Mouse (Mus musculus): ENCODE measurements around the gene Lypd5. TPM values are rescaled to one million over a fixed set of nuclear protein-coding genes. Genes with fewer than 3 reads are reported as not detected.

The Lypd5 gene
- not detected in 2 replicates for polyA plus RNA-seq (2014; fragmentation: Nextera tagmentation; extraction: Ambion mirVana)

DNA sequence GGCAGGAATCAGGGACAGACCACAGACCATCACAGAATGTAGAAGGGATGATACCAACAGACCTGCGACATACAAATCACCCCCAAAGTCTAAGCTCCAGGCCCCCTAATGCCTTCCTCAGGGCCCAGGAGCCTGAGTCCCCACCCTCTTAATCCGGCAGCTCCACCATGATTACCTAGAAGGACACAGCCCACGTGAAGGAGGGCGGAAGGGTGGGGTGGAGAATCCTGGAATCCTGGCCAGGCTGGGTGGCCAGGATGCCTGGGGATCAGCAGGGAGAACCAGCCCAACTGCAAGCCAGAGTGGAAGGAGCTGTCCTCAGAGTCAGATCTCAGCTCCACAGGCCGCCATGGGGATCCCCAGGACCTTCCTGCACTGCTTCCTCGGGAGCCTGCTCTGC is at the start of gene Lypd5:
Lypd5 (plus strand) TSS at position 301 of the 400 bp plus-strand sequence.
- no peaks in the 10 kb centered on the region for H3K9me3 ChIP-seq (replicated peaks; ENCODE audit: control insufficient read depth, low read length)
- H3K9ac ChIP-seq (ENCODE audit: low read depth, low read length) = no peak within 1 kb of the TSS
- ATAC-seq (replicated peaks; ENCODE audit: insufficient number of reproducible peaks, low FRiP score, low TSS enrichment) = no peak
- H3K4me1 ChIP-seq (ENCODE audit: control insufficient read depth, insufficient read depth, low read length) = no peaks in the 10 kb centered on the region
- 28% methylated on average over 6 of the region's 6 CpGs for WGBS (ENCODE audit: insufficient replicate concordance)
- H3K36me3 ChIP-seq (ENCODE audit: control insufficient read depth, insufficient read depth, low read length) = no peaks in the 10 kb centered on the region
- peaks cover 13% of the 10 kb centered on the region for H3K27me3 ChIP-seq (ENCODE audit: control insufficient read depth, insufficient read depth, low read length)
- H3K4me2 ChIP-seq = no peak within 1 kb of the TSS
- H3K4me3 ChIP-seq (ENCODE audit: low read depth, low read length) = no peak within 1 kb of the TSS
- H3K27ac ChIP-seq (ENCODE audit: low read depth, low read length) = no peak within 1 kb of the TSS

GRCm38 (mm10) chr7:24299823-24300481 is 49.0 kb upstream of the Lypd5 start:
- Histone ChIP-seq H3K36me3 (ENCODE audit: control insufficient read depth, insufficient read depth, low read length) (peaks cover 16% of the 10 kb centered on the region), H3K4me2 (peak overlapping the region; percentile 93), H3K4me3 (ENCODE audit: low read depth, low read length) (peak overlapping the region; percentile 80), H3K9ac (ENCODE audit: low read depth, low read length) (peak overlapping the region; percentile 63), H3K9me3 (replicated peaks; ENCODE audit: control insufficient read depth, low read length) (no peaks in the 10 kb centered on the region), H3K27ac (ENCODE audit: low read depth, low read length) (no peak overlapping the region), H3K27me3 (ENCODE audit: control insufficient read depth, insufficient read depth, low read length) (no peaks in the 10 kb centered on the region), H3K4me1 (ENCODE audit: control insufficient read depth, insufficient read depth, low read length) (peaks cover 6% of the 10 kb centered on the region; the same call in 1 of the 2 replicates)
- under 1% methylated on average over 18 of the region's 18 CpGs for WGBS (ENCODE audit: insufficient replicate concordance)
- no peak; the same call in 1 of the 2 replicates for ATAC-seq (replicated peaks; ENCODE audit: insufficient number of reproducible peaks, low FRiP score, low TSS enrichment)

DNA sequence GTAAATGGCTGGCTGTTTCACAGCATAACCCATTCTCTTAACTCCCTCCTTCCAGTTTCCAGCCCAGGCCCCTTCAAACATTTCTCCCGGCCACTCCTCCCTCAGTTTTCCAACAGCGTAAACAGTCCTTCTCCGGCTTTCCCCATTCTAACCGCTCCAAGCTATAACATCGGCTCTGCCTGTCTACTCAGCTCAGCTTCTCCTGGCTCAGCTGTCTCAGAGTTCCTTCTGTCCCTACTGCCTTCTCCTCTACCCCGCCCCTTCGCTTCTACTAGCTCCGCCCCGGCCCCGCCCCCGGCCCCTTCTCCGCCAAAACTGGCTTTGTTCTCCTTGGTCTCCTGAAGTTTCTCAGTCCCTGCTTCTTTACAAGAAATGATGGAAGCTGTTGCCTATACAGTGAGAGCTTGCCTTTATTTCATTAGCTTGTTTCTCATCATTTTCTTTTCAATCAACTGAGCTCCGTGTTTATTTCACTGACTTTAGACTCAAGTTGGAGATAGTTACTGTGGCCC is 48.2 kb upstream of the Lypd5 start, which contains the start of gene Zfp61:
Zfp61 (minus strand) TSS at position 462 of the 512 bp plus-strand sequence.
- peak within 1 kb of the TSS; percentile 57; the same call in 1 of the 2 replicates for H3K27ac ChIP-seq (ENCODE audit: low read depth, low read length)
- ATAC-seq (replicated peaks; ENCODE audit: insufficient number of reproducible peaks, low FRiP score, low TSS enrichment) = peak; percentile 71; the same call in 1 of the 2 replicates
- no peaks in the 10 kb centered on the region for H3K27me3 ChIP-seq (ENCODE audit: control insufficient read depth, insufficient read depth, low read length)
- no peaks in the 10 kb centered on the region for H3K9me3 ChIP-seq (replicated peaks; ENCODE audit: control insufficient read depth, low read length)
- H3K4me3 ChIP-seq (ENCODE audit: low read depth, low read length) = peak within 1 kb of the TSS; percentile 80
- H3K4me2 ChIP-seq = peak within 1 kb of the TSS; percentile 93
- H3K4me1 ChIP-seq (ENCODE audit: control insufficient read depth, insufficient read depth, low read length) = peaks cover 6% of the 10 kb centered on the region; the same call in 1 of the 2 replicates
- peak within 1 kb of the TSS; percentile 63 for H3K9ac ChIP-seq (ENCODE audit: low read depth, low read length)
- peaks cover 7% of the 10 kb centered on the region; the same call in 1 of the 2 replicates for H3K36me3 ChIP-seq (ENCODE audit: control insufficient read depth, insufficient read depth, low read length)
- 3% methylated on average over 13 of the region's 13 CpGs for WGBS (ENCODE audit: insufficient replicate concordance)

- no peak for ATAC-seq (replicated peaks; ENCODE audit: insufficient number of reproducible peaks, low FRiP score, low TSS enrichment)
- H3K4me1 ChIP-seq (ENCODE audit: control insufficient read depth, insufficient read depth, low read length) = no peaks in the 10 kb centered on the region; the same call in 1 of the 2 replicates
- H3K27me3 ChIP-seq (ENCODE audit: control insufficient read depth, insufficient read depth, low read length) = no peaks in the 10 kb centered on the region; the same call in 1 of the 2 replicates
- H3K27ac ChIP-seq (ENCODE audit: low read depth, low read length) = no peak overlapping the region
- H3K9me3 ChIP-seq (replicated peaks; ENCODE audit: control insufficient read depth, low read length) = no peaks in the 10 kb centered on the region
- H3K9ac ChIP-seq (ENCODE audit: low read depth, low read length) = peak overlapping the region; percentile 70
- H3K4me2 ChIP-seq = peak overlapping the region; percentile 92
- peak overlapping the region; percentile 61 for H3K4me3 ChIP-seq (ENCODE audit: low read depth, low read length)
- 0 out of 2 replicates have a peak, but pooled peaks cover 3% of the 10 kb centered on the region for H3K36me3 ChIP-seq (ENCODE audit: control insufficient read depth, insufficient read depth, low read length)
- 28% methylated on average over 29 of the region's 29 CpGs for WGBS (ENCODE audit: insufficient replicate concordance)
These were observed 33.0 kb upstream of the Lypd5 start for GRCm38 (mm10) chr7:24315726-24316566.

DNA sequence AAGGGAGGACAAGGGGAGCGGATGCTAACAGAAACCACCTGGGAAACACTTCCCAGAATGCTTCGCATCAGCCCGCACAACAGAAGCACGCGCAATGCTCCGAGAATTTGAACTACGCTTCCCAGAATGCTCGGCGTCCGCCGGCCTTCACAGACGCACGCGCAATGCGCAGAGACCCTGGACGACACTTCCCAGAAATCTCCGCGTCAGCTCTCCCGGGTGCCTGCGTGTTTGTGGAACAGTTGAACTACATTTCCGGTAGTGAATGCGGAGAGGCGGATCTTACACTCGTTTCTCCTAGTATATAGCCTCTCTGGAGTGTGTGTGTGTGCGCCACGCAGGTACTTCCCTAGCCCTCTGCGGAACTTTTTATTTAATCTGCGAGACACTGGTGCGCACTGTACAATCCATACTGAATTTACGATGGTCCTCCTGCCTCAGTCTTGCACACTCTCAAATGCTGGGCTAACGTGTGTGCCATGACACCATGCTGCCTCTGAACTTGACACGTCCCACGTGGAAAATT is 32.4 kb upstream of the Lypd5 start, which contains the start of gene Zfp94:
Zfp94 (minus strand) TSS at position 100 of the 526 bp plus-strand sequence.
- peak; percentile 94 for ATAC-seq (replicated peaks; ENCODE audit: insufficient number of reproducible peaks, low FRiP score, low TSS enrichment)
- H3K27me3 ChIP-seq (ENCODE audit: control insufficient read depth, insufficient read depth, low read length) = no peaks in the 10 kb centered on the region; the same call in 1 of the 2 replicates
- peak within 1 kb of the TSS; percentile 65; the same call in 1 of the 2 replicates for H3K27ac ChIP-seq (ENCODE audit: low read depth, low read length)
- no peaks in the 10 kb centered on the region for H3K9me3 ChIP-seq (replicated peaks; ENCODE audit: control insufficient read depth, low read length)
- H3K4me3 ChIP-seq (ENCODE audit: low read depth, low read length) = peak within 1 kb of the TSS; percentile 61
- peak within 1 kb of the TSS; percentile 92 for H3K4me2 ChIP-seq
- no peaks in the 10 kb centered on the region; the same call in 1 of the 2 replicates for H3K4me1 ChIP-seq (ENCODE audit: control insufficient read depth, insufficient read depth, low read length)
- H3K9ac ChIP-seq (ENCODE audit: low read depth, low read length) = peak within 1 kb of the TSS; percentile 71
- H3K36me3 ChIP-seq (ENCODE audit: control insufficient read depth, insufficient read depth, low read length) = 0 out of 2 replicates have a peak, but pooled peaks cover under 1% of the 10 kb centered on the region
- 1% methylated on average over 33 of the region's 33 CpGs for WGBS (ENCODE audit: insufficient replicate concordance)

- no peak overlapping the region for H3K4me2 ChIP-seq
- no peaks in the 10 kb centered on the region for H3K36me3 ChIP-seq (ENCODE audit: control insufficient read depth, insufficient read depth, low read length)
- H3K9ac ChIP-seq (ENCODE audit: low read depth, low read length) = no peak overlapping the region
- H3K4me3 ChIP-seq (ENCODE audit: low read depth, low read length) = no peak overlapping the region
- no peaks in the 10 kb centered on the region; the same call in 1 of the 2 replicates for H3K4me1 ChIP-seq (ENCODE audit: control insufficient read depth, insufficient read depth, low read length)
- no peak for ATAC-seq (replicated peaks; ENCODE audit: insufficient number of reproducible peaks, low FRiP score, low TSS enrichment)
- no peak overlapping the region for H3K27ac ChIP-seq (ENCODE audit: low read depth, low read length)
- no peaks in the 10 kb centered on the region; the same call in 1 of the 2 replicates for H3K27me3 ChIP-seq (ENCODE audit: control insufficient read depth, insufficient read depth, low read length)
- WGBS (ENCODE audit: insufficient replicate concordance) = 66% methylated on average over 6 of the region's 6 CpGs
- H3K9me3 ChIP-seq (replicated peaks; ENCODE audit: control insufficient read depth, low read length) = peaks cover 1% of the 10 kb centered on the region; the same call in 1 of the 2 replicates
These were observed 30.1 kb upstream of the Lypd5 start for GRCm38 (mm10) chr7:24318942-24319341.

DNA sequence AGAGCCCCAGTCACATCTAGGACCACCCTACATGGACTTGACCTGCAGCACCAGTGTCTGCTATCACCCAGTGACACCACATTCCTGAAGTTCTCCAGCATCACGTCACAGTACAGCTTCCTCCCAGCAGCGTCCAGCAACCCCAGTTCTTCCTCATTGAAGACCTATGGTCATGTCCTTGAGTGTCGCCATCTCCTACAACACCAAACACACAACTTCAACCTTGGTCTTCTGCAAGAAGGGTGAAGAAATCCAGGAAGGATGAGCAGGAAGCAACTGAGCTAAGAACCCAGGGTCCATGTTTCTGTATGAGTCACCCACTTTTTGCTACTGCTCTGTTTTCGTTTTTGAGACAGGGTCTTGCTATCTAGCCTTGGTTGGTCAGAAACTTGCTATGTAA is 26.4 kb upstream of the Lypd5 start:
- no peak for ATAC-seq (replicated peaks; ENCODE audit: insufficient number of reproducible peaks, low FRiP score, low TSS enrichment)
- Histone ChIP-seq H3K4me1 (ENCODE audit: control insufficient read depth, insufficient read depth, low read length) (no peaks in the 10 kb centered on the region), H3K9ac (ENCODE audit: low read depth, low read length) (no peak overlapping the region), H3K27me3 (ENCODE audit: control insufficient read depth, insufficient read depth, low read length) (no peaks in the 10 kb centered on the region; the same call in 1 of the 2 replicates), H3K4me2 (no peak overlapping the region), H3K9me3 (replicated peaks; ENCODE audit: control insufficient read depth, low read length) (peaks cover 6% of the 10 kb centered on the region; the same call in 1 of the 2 replicates), H3K4me3 (ENCODE audit: low read depth, low read length) (no peak overlapping the region), H3K27ac (ENCODE audit: low read depth, low read length) (no peak overlapping the region), H3K36me3 (ENCODE audit: control insufficient read depth, insufficient read depth, low read length) (no peaks in the 10 kb centered on the region)
- 66% methylated on average over 4 of the region's 4 CpGs for WGBS (ENCODE audit: insufficient replicate concordance)

DNA sequence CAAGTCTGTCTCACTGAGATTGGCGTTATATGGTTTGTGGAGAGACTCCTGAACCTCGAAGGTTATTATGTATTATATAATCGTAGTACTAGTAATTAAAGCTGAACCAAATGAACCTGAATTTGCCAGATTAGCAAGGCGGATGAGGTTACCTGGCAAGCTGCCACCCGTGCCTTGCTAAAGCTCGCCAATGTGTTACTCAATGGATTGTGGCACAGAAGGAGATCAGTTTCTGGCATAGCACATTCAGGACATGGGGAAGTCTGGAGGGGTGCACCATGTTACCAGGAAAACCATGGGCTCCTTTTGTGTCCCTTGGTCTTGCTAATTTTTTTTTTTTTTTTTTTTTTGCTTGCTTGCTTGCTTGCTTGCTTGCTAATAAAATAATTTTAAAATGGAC is 23.8 kb upstream of the Lypd5 start:
- Histone ChIP-seq H3K4me3 (ENCODE audit: low read depth, low read length) (no peak overlapping the region), H3K9ac (ENCODE audit: low read depth, low read length) (no peak overlapping the region), H3K27me3 (ENCODE audit: control insufficient read depth, insufficient read depth, low read length) (no peaks in the 10 kb centered on the region), H3K4me2 (peak overlapping the region; percentile 62), H3K4me1 (ENCODE audit: control insufficient read depth, insufficient read depth, low read length) (no peaks in the 10 kb centered on the region), H3K36me3 (ENCODE audit: control insufficient read depth, insufficient read depth, low read length) (no peaks in the 10 kb centered on the region), H3K9me3 (replicated peaks; ENCODE audit: control insufficient read depth, low read length) (peaks cover 6% of the 10 kb centered on the region; the same call in 1 of the 2 replicates), H3K27ac (ENCODE audit: low read depth, low read length) (no peak overlapping the region)
- ATAC-seq (replicated peaks; ENCODE audit: insufficient number of reproducible peaks, low FRiP score, low TSS enrichment) = no peak
- WGBS (ENCODE audit: insufficient replicate concordance) = 80% methylated on average over 6 of the region's 6 CpGs
